Mouse (Mus musculus) liver, postnatal 0 days (tissue): ENCODE results near the gene Myl10.

Source experiments
- CTCF ChIP-seq: sonication (generic); IDR thresholded peaks from 2 replicates; pipeline ENCODE4 v1.5.1; 2016; ENCODE audit warnings: antibody characterized with exemption, low read depth
- EP300 ChIP-seq: IDR thresholded peaks from 2 replicates; pipeline ENCODE4 v1.6.1; 2016; ENCODE audit warnings: antibody characterized with exemption, low read depth, mild to moderate bottlenecking

GRCm38 (mm10) chr5:136693418-136693817 is 472 bp downstream of the Myl10 start:
- TF ChIP-seq CTCF (no peak), EP300 (no peak)
